Mouse (Mus musculus) heart, embryonic 14.5 days (tissue): Measurements from ENCODE around the gene Slc25a27. TPM values are rescaled to one million over a fixed set of nuclear protein-coding genes. Genes with fewer than 3 reads are reported as not detected.

Experiments
- ATAC-seq: fragments of 200-750 bp; cut with Nextera tagmentation; 2 replicates; pipeline ENCODE4 v1.8.0; 2017; ENCODE audit warnings: low read depth, moderate TSS enrichment; ENCODE audit not compliant: insufficient number of reproducible peaks, insufficient read depth, low FRiP score
- H3K27ac ChIP-seq, 2 experiments: fragments of 200-500 bp in 1 of 2; fragments of 300-500 bp in 1 of 2; sonication (generic) in 1 of 2; replicated peaks in 1 of 2; 2 replicates each; pipeline ENCODE4 v1.5.1; 2012 to 2014; ENCODE audit warnings: low read depth in 2 of 2, low read length in 2 of 2, control low read depth in 1 of 2, mild to moderate bottlenecking in 1 of 2, mixed read lengths in 1 of 2; ENCODE audit not compliant: control insufficient read depth in 1 of 2, insufficient read depth in 1 of 2
- H3K27me3 ChIP-seq: fragments of 300-500 bp; sonication (generic); 2 replicates; pipeline ENCODE4 v1.6.1; 2014; ENCODE audit warnings: mild to moderate bottlenecking, low read length, control low read depth; ENCODE audit not compliant: control insufficient read depth, insufficient read depth
- H3K36me3 ChIP-seq: fragments of 300-500 bp; sonication (generic); 2 replicates; pipeline ENCODE4 v1.6.1; 2014; ENCODE audit warnings: mild to moderate bottlenecking, control low read depth, low read length, mixed read lengths; ENCODE audit not compliant: control insufficient read depth, insufficient read depth
- H3K4me1 ChIP-seq, 2 experiments: fragments of 200-500 bp in 1 of 2; fragments of 300-500 bp in 1 of 2; sonication (generic) in 1 of 2; 2 replicates each; pipeline ENCODE4 v1.6.1; 2012 to 2014; ENCODE audit warnings: low read length in 2 of 2, control low read depth in 1 of 2, mixed read lengths in 1 of 2; ENCODE audit not compliant: control insufficient read depth in 2 of 2, insufficient read depth in 2 of 2
- H3K4me2 ChIP-seq: fragments of 300-500 bp; sonication (generic); 2 replicates; pipeline ENCODE4 v1.6.1; 2014; ENCODE audit warnings: mild to moderate bottlenecking, low read length
- H3K4me3 ChIP-seq, 2 experiments: fragments of 200-500 bp in 1 of 2; fragments of 300-500 bp in 1 of 2; sonication (generic) in 1 of 2; 2 replicates each; pipeline ENCODE4 v1.5.1; 2012 to 2014; ENCODE audit warnings: low read length in 2 of 2, mild to moderate bottlenecking in 2 of 2, control low read depth in 1 of 2, low read depth in 1 of 2, moderate library complexity in 1 of 2; ENCODE audit not compliant: control insufficient read depth in 1 of 2, insufficient read depth in 1 of 2
- H3K9ac ChIP-seq: fragments of 300-500 bp; sonication (generic); 2 replicates; pipeline ENCODE4 v1.6.1; 2014; ENCODE audit warnings: mild to moderate bottlenecking, low read length
- H3K9me3 ChIP-seq: fragments of 300-500 bp; sonication (generic); 2 replicates; pipeline ENCODE4 v1.6.1; 2016; ENCODE audit warnings: low read length, control low read depth; ENCODE audit not compliant: control insufficient read depth
- WGBS: fragments of 180-500 bp; shearing (Covaris S2); extraction: QIAGEN DNeasy Blood & Tissue Kit; methylation state at CpG from one replicate; pipeline ENCODE4 v1.1.7; 2014; 5-methylcytosine and 5-hydroxymethylcytosine counted together
- polyA plus RNA-seq: library from polyadenylated mRNA; unstranded; fragments of >200 nt; fragmentation: Nextera tagmentation; extraction: Ambion mirVana; gene quantifications from 2 replicates; pipeline ENCODE4 v1.2.1, GENCODE M21; 2014

Slc25a27 gene
- polyA plus RNA-seq, 1 experiment from 2014 or later, result 15.7 TPM

- Histone ChIP-seq H3K4me1 (peaks cover 12 to 22% of the 10 kb centered on the region in 2 experiments), H3K27me3 (no peaks in the 10 kb centered on the region), H3K36me3 (peaks cover 19% of the 10 kb centered on the region), H3K27ac (peak overlapping the region; percentile 26 to 57; a peak in 1 of 4 replicates), H3K9me3 (peaks cover 2% of the 10 kb centered on the region; the same call in 1 of the 2 replicates), H3K9ac (no peak overlapping the region), H3K4me2 (0 out of 2 replicates have a peak overlapping the region, but pooled peaks have one; percentile 1), H3K4me3 (no peak overlapping the region)
- 8% methylated on average over 7 of the region's 7 CpGs for WGBS
- ATAC-seq, result peak; percentile 64; the same call in 1 of the 2 replicates
Measured at GRCm38 (mm10) chr17:43644375-43644774, 22.6 kb downstream of the Slc25a27 start.

GRCm38 (mm10) chr17:43643191-43643590 lies 23.8 kb downstream of the Slc25a27 start:
- Histone ChIP-seq H3K36me3 (peaks cover 14% of the 10 kb centered on the region), H3K9ac (no peak overlapping the region), H3K4me1 (peaks cover 12 to 22% of the 10 kb centered on the region in 2 experiments), H3K4me2 (no peak overlapping the region), H3K27ac (no peak overlapping the region), H3K4me3 (no peak overlapping the region), H3K27me3 (no peaks in the 10 kb centered on the region), H3K9me3 (peaks cover 2% of the 10 kb centered on the region; the same call in 1 of the 2 replicates)
- no peak for ATAC-seq
- 57% methylated on average over 7 of the region's 7 CpGs for WGBS

GRCm38 (mm10) chr17:43640825-43641224 lies 26.2 kb downstream of the Slc25a27 start:
- no peak overlapping the region for H3K9ac ChIP-seq
- no peak overlapping the region for H3K27ac ChIP-seq
- H3K9me3 ChIP-seq, result peaks cover 2% of the 10 kb centered on the region; the same call in 1 of the 2 replicates
- peaks cover 11% of the 10 kb centered on the region for H3K36me3 ChIP-seq
- H3K27me3 ChIP-seq, result no peaks in the 10 kb centered on the region
- H3K4me1 ChIP-seq, result peaks cover 5 to 12% of the 10 kb centered on the region in 2 experiments
- ATAC-seq, result no peak
- 79% methylated on average over 1 of the region's 1 CpGs for WGBS
- no peak overlapping the region for H3K4me3 ChIP-seq
- no peak overlapping the region for H3K4me2 ChIP-seq

- Histone ChIP-seq H3K27me3 (peaks cover 6% of the 10 kb centered on the region; the same call in 1 of the 2 replicates), H3K9ac (no peak overlapping the region), H3K4me2 (no peak overlapping the region), H3K4me3 (no peak overlapping the region), H3K27ac (no peak overlapping the region), H3K9me3 (peaks cover 2% of the 10 kb centered on the region; the same call in 1 of the 2 replicates), H3K36me3 (no peaks in the 10 kb centered on the region), H3K4me1 (no peaks in the 10 kb centered on the region)
- WGBS, result 87% methylated on average over 4 of the region's 4 CpGs
- no peak for ATAC-seq
Measured at GRCm38 (mm10) chr17:43637146-43637545, 29.9 kb downstream of the Slc25a27 start.

GRCm38 (mm10) chr17:43630427-43630760 lies 36.6 kb downstream of the Slc25a27 start:
- no peaks in the 10 kb centered on the region for H3K9me3 ChIP-seq
- ATAC-seq, result no peak
- WGBS, result 51% methylated on average over 13 of the region's 13 CpGs
- H3K4me3 ChIP-seq, result peak overlapping the region; percentile 17 to 41; a peak in 3 of 4 replicates
- no peak overlapping the region for H3K27ac ChIP-seq
- peak overlapping the region; percentile 83 for H3K4me2 ChIP-seq
- no peaks in the 10 kb centered on the region for H3K36me3 ChIP-seq
- H3K4me1 ChIP-seq, result peaks cover 5 to 13% of the 10 kb centered on the region in 2 experiments; a peak in 3 of 4 replicates
- peaks cover 43% of the 10 kb centered on the region for H3K27me3 ChIP-seq
- no peak overlapping the region for H3K9ac ChIP-seq

GRCm38 (mm10) chr17:43629496-43630426 lies 37.3 kb downstream of the Slc25a27 start, which contains the start of gene Tdrd6:
Gene Tdrd6, minus strand, starts transcription at chr17:43630299.
- H3K4me1 ChIP-seq, result peaks cover 5 to 13% of the 10 kb centered on the region in 2 experiments; a peak in 3 of 4 replicates
- H3K27me3 ChIP-seq, result peaks cover 43% of the 10 kb centered on the region
- WGBS, result 4% methylated on average over 79 of the region's 83 CpGs
- H3K4me2 ChIP-seq, result peak within 1 kb of the TSS; percentile 83
- H3K9ac ChIP-seq, result peak within 1 kb of the TSS; percentile 58
- no peak for ATAC-seq
- no peak within 1 kb of the TSS for H3K27ac ChIP-seq
- peak within 1 kb of the TSS; percentile 17 to 41 for H3K4me3 ChIP-seq
- no peaks in the 10 kb centered on the region for H3K36me3 ChIP-seq
- no peaks in the 10 kb centered on the region for H3K9me3 ChIP-seq

GRCm38 (mm10) chr17:43629026-43629495 lies 38.0 kb downstream of the Slc25a27 start:
- peaks cover 5 to 13% of the 10 kb centered on the region in 2 experiments; a peak in 3 of 4 replicates for H3K4me1 ChIP-seq
- H3K4me3 ChIP-seq, result peak overlapping the region; percentile 17 to 41; a peak in 3 of 4 replicates
- no peaks in the 10 kb centered on the region for H3K36me3 ChIP-seq
- H3K4me2 ChIP-seq, result peak overlapping the region; percentile 83
- H3K9ac ChIP-seq, result peak overlapping the region; percentile 58; the same call in 1 of the 2 replicates
- H3K27me3 ChIP-seq, result peaks cover 43% of the 10 kb centered on the region
- WGBS, result 25% methylated on average over 24 of the region's 24 CpGs
- no peak for ATAC-seq
- H3K9me3 ChIP-seq, result no peaks in the 10 kb centered on the region
- H3K27ac ChIP-seq, result no peak overlapping the region
